ENCODE assay signal across 14 mouse cellular contexts in genomic region chrX:143885765-143886164, GRCm38 (mm10). TPM values are rescaled to one million over a fixed set of nuclear protein-coding genes. Genes with fewer than 3 reads are reported as not detected.
DNase-seq lines count a peak whose midpoint lies in the region; ATAC-seq and TF ChIP-seq lines count a peak whose summit lies in the region.
"Had no signal": no experiment of that assay in that cellular context is flagged by ENCODE, and none has a peak within 500 bp of the region (broad histone marks: within the 10 kb centered on the region; RNA-seq: fewer than 3 reads in every experiment).

No protein-coding gene starts in this region.

- H3K9ac ChIP-seq in hindbrain, postnatal 0 days (replicated peaks; ENCODE audit: low read length), result no peak overlapping the region

- no peak for ATAC-seq in hindbrain, postnatal 0 days

- H3K27ac ChIP-seq in hindbrain, postnatal 0 days, result no peak overlapping the region
- H3K27ac ChIP-seq: gastrocnemius, adult 2 months had no signal

- no peaks in the 10 kb centered on the region for H3K9me3 ChIP-seq in hindbrain, postnatal 0 days (ENCODE audit: low read length)
- H3K9me3 ChIP-seq: G1E had no signal

- no peaks in the 10 kb centered on the region for H3K27me3 ChIP-seq in hindbrain, postnatal 0 days (ENCODE audit: insufficient read depth, low read length)

- no peaks in the 10 kb centered on the region for H3K4me1 ChIP-seq in hindbrain, postnatal 0 days (ENCODE audit: insufficient read depth, low read length)

- peak; percentile 33 to 57 for DNase-seq in adrenal gland, adult (ENCODE audit: inconsistent age in 2 of 2, low spot score in 1 of 2)
- no peak for DNase-seq in adrenal gland, adult 8-10 months
- peak; percentile 22 for DNase-seq in retina, postnatal 1 day
- DNase-seq in retina, embryonic 14.5 days (ENCODE audit: low spot score), result no peak
- peak; percentile 73 for DNase-seq in kidney, postnatal 10 days
- no peak for DNase-seq in hindbrain, postnatal 0 days (ENCODE audit: low spot score)
- DNase-seq in right cerebral cortex, postnatal 14 days, result no peak
- no peak for DNase-seq in left cerebral cortex, adult 11 months (ENCODE audit: low spot score)
- DNase-seq: cerebellum, adult 9-11 months; gastrocnemius, adult 2 months; thymus, postnatal 25 days had no signal

- no peak overlapping the region for H3K4me3 ChIP-seq in hindbrain, postnatal 0 days (ENCODE audit: low read length)
- H3K4me3 ChIP-seq: erythroblast, embryonic 14.5 days; gastrocnemius, adult 2 months had no signal

- H3K4me2 ChIP-seq in hindbrain, postnatal 0 days (ENCODE audit: low read depth, low read length), result no peak overlapping the region
- H3K4me2 ChIP-seq: midbrain, embryonic 11.5 days had no signal

- 47% methylated on average over 4 of the region's 4 CpGs for WGBS in hindbrain, postnatal 0 days

- H3K36me3 ChIP-seq in hindbrain, postnatal 0 days (ENCODE audit: insufficient read depth, low read length), result no peaks in the 10 kb centered on the region
- H3K36me3 ChIP-seq: G1E had no signal

- no peak for TF ChIP-seq CTCF in hindbrain, postnatal 0 days (IDR thresholded peaks at IDR 0.05; ENCODE audit: low read depth)

RNA-seq across cellular contexts. Expression of gene Dcx, which starts 47.3 kb away (rescaled TPM):
- total RNA-seq in adrenal gland, adult 8-10 months (2022), result 1 to 10 TPM in 2 of 4 experiments, under 1 TPM in 2; 0.35 to 1.1 (median 0.82) TPM
- 178 and 200 TPM in 2 replicates for total RNA-seq in hindbrain, postnatal 0 days (2014; rRNA removed)
- 103 and 120 TPM in 2 replicates for polyA plus RNA-seq in hindbrain, postnatal 0 days (2015; fragmentation: Nextera tagmentation; extraction: Ambion mirVana)
- total RNA-seq: gastrocnemius, adult 2 months had no signal
- polyA plus RNA-seq: erythroblast, embryonic 14.5 days had no signal

RNA-seq across cellular contexts. Expression of gene Capn6, which starts 58.6 kb away (rescaled TPM):
- under 1 TPM; 0.07 to 0.30 (median 0.24) TPM for total RNA-seq in adrenal gland, adult 8-10 months (2022)
- 2.0 and 3.0 TPM in 2 replicates for total RNA-seq in hindbrain, postnatal 0 days (2014; rRNA removed)
- polyA plus RNA-seq in hindbrain, postnatal 0 days (2015; fragmentation: Nextera tagmentation; extraction: Ambion mirVana), result 1.5 and 1.8 TPM in 2 replicates
- polyA plus RNA-seq: erythroblast, embryonic 14.5 days had no signal

Comparison
In these comparisons a context has a peak if more than half of its experiments do, and no peak if none do; other contexts are left out.
1. DNase-seq: peak in adrenal gland, adult (2 of 2), retina, postnatal 1 day (single experiment) and kidney, postnatal 10 days (single experiment); none in adrenal gland, adult 8-10 months (single experiment), retina, embryonic 14.5 days (single experiment), hindbrain, postnatal 0 days (single experiment), right cerebral cortex, postnatal 14 days (single experiment) and left cerebral cortex, adult 11 months (single experiment).
2. RNA of gene Dcx, which starts 47.3 kb away (total RNA-seq): 178 to 200 TPM in hindbrain, postnatal 0 days; 0.35 to 1.1 TPM in adrenal gland, adult 8-10 months; every median in the first group is over 10 times any median in the second.